Mouse (Mus musculus): ENCODE measurements at regions not wholly inside any gene's neighbourhood (a gene's known extent, or its start where the extent isn't known, plus 50 kb on each side); places are given as distances from the start of the nearest gene placed in this dataset.
A peak's percentile ranks its signal among the peaks of the same experiment; 100 is the strongest.

- DNase-seq (ENCODE audit: low spot score): no peak
Measured at GRCm38 (mm10) chr10:23480474-23480873, 129.9 kb upstream of the Eya4 start.

GRCm38 (mm10) chr10:23478902-23479301 is 128.3 kb upstream of the Eya4 start:
- DNase-seq (ENCODE audit: low spot score): no peak

- no peak for DNase-seq (ENCODE audit: low spot score)
Measured at GRCm38 (mm10) chr10:23477104-23477503, 126.5 kb upstream of the Eya4 start.

- peak; percentile 1 for DNase-seq (ENCODE audit: low spot score)
Measured at GRCm38 (mm10) chr10:23450997-23451396, 100.4 kb upstream of the Eya4 start.

GRCm38 (mm10) chr10:23450647-23450979 is 100.0 kb upstream of the Eya4 start:
- DNase-seq (ENCODE audit: low spot score): no peak

GRCm38 (mm10) chr10:23449860-23450646 is 99.5 kb upstream of the Eya4 start:
- DNase-seq (ENCODE audit: low spot score): no peak

- no peak for DNase-seq (ENCODE audit: low spot score)
Measured at GRCm38 (mm10) chr10:23448976-23449859, 98.6 kb upstream of the Eya4 start.

- DNase-seq (ENCODE audit: low spot score): no peak
Measured at GRCm38 (mm10) chr10:23430376-23430775, 79.8 kb upstream of the Eya4 start.

- DNase-seq (ENCODE audit: low spot score): no peak
Measured at GRCm38 (mm10) chr10:23413794-23414518, 63.4 kb upstream of the Eya4 start.

- no peak for DNase-seq (ENCODE audit: low spot score)
Measured at GRCm38 (mm10) chr10:23403351-23403938, 52.9 kb upstream of the Eya4 start.

All from ovary, postnatal 14 days (tissue).